Mouse (Mus musculus): ENCODE measurements around the gene Il2rg. TPM values are rescaled to one million over a fixed set of nuclear protein-coding genes. Genes with fewer than 3 reads are reported as not detected.

Il2rg gene
- polyA plus RNA-seq (2014; fragmentation: Illumina TruSeq; extraction: RNeasy Lipid Tissue Mini Kit (QIAGEN cat#74804); ENCODE audit: low read depth, low replicate concordance) = 0.48 TPM

DNA sequence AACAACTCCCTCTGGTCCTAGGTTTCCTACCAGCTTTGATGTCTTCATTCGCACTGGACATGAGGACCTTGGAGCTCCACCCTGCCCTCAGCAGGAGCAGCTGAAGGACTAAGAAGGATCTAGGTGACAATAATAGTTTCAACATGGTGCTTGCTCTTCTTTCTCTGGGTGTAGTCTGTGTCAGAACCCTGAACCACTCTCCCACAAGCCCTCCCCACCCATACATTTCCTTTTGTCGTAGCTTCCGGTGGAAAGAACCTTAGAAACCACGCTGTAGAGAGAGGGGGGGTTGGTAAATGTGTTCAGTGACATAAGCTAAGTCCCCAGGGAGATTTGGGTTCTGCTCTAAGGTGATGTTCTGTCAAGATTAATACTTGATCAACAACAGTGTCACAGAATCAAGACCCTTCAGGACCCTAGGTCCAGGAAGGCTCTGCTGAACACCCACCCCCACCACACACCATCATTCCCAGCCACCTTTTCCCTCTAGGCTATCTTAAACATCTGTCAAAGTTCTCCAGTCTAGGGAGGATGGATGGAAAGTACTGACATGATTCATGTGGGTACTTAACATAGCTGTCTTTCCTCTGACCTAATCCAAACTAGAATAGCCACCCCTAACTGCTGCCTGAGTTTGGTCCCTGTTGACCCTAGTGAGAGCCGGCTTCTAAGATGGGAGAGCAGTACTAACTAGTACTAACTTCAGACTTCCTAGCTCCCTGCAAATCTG, at the start of gene Il2rg:
Gene Il2rg (minus strand): TSS at position 231 of the 730 bp plus-strand sequence.

DNA sequence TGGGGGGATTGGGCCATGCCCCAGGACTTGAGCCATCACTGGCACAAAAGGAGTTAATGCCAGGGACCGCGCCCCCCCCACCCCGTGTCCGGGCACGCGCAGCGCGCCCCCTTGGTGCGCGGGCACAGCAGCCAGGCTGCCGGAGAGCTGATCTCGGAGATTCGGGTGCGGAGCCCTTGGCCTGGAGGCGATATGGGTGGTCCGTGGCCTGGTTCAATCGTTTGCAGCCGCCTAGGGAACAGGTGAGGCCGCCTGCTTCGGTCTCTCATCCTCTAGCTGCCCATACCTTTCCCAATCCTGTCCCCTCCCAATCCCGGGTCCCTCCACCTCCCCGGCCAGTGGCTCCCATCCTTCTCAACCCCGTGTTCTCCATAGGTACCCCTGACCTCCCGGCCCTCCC, 31.0 kb upstream of the Il2rg start, which contains the start of gene Nlgn3:
Gene Nlgn3 (plus strand): TSS at position 114 of the 400 bp plus-strand sequence.

DNA sequence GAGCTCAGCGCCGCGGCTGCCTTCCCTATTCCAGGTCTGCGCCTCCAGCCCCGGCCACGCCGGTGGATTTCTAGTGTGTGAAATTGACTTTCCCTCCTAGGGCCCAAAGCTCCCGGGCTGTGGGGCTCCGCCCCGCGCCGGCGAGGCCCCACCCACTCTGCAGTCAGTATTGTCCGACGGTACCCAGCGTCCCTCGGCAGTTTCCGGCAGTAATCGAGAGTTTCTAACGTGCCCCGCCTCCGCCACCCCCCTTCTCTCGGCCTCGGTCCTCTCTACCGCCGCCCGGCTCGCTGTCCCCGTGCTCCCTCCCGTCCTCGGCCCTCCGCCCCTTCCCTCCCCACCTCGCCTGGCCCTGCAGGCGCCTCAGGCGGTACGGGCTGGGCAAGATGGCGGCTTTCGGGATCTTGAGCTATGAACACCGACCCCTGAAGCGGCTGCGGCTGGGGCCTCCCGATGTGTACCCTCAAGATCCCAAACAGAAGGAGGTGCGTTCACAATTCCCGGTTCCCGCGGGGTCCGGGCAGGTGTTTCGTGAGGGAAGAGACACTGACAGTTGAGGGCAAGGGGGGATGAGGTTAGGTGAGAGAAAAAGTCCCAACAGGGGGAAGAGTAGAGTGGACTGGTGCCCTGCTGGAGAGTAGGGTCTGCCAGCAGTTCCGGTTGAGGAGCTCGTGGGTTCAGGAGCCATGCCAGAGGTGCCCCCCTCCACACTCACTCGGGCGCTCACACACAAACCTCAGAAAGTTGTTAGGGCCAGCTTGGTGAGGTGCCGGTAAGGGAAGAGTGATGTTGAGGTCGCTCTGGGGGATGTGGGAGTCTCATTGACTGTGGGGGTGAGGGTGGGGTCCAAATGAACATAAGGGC, 6.1 kb upstream of the Il2rg start, which contains the start of gene Med12:
Gene Med12 (plus strand): TSS at position 156 of the 864 bp plus-strand sequence.

DNA sequence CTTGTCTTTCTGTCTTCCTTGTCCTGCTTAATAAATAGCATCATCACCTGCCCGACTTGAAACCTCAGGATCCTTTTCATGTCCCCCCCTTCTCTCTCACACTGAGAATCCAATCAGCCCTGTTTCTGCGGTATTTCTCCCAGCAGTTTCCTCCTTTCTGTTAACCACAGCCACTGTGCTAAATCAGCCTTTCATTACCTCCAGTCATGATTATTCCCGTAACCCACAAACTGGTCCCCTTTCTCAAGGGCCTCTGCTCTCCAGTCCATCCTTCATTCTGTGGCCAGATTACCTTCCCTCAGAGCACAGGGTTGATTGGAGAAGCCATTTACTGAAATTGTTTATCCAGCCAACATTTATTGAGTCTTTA, 685 bp upstream of the Il2rg start, which contains the start of gene Gm20489:
Gene Gm20489 (minus strand): TSS at position 269 of the 370 bp plus-strand sequence.

DNA sequence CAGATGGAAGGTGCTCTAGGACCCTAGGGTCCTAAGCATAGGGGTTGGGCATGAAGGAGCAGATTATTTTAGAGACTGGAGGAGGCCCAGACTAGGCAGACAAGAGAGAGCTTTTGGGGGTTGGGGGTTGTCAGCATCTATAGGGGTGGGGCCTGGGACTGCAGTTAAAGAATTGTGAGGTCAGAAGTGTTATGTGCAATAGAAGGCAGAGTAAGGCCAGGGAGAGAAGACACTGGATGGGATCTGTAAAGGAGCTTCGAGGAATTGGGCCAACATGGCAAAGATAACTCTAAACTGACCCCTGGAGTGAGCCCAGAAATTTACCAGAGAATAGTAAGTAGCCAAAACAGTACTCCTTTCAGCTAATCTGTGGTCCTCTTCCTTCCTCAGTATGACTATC, 4.2 kb downstream of the Il2rg start, which contains the start of gene Gm614:
Gene Gm614 (minus strand): TSS at position 101 of the 400 bp plus-strand sequence.

DNA sequence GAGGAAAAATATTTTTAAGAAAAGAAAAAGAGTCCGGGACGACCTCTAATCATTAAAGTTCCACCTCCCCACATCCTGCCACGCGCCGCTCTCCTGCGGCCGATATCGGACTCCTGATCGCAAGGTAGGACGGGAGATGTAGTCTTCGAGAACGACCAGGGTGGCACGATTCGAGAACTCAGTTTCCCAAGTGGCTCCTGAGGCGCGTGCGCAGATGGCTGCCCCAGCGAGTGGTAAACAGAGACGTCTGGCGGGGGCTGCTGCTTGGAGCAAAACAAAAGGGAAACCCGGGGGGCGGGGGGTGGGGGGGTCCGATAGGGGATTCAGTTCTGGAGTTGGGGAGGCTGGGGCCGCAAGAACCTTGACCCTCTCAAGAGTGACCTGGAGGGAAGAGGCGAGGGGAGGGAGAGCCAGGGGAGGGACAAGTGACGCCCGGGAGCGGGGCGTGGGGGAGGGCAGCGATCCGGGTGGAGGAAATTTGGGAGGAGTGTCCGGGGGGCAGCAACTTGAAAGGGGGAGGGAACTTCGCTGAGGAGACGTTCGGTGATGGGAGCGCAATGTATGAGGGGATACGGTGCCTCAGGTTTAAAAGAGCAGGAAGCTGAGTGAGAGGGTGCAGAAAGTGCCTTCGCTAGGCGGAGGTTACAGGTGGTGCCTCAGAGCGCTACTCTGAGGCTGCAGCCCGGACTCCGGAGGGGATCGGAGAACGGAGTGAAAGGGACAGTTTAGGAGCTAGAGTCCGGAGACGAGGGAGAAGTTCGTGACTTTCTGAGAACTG, 13.9 kb downstream of the Il2rg start, which contains the start of gene Foxo4:
Gene Foxo4 (plus strand): TSS at position 577 of the 778 bp plus-strand sequence.

DNA sequence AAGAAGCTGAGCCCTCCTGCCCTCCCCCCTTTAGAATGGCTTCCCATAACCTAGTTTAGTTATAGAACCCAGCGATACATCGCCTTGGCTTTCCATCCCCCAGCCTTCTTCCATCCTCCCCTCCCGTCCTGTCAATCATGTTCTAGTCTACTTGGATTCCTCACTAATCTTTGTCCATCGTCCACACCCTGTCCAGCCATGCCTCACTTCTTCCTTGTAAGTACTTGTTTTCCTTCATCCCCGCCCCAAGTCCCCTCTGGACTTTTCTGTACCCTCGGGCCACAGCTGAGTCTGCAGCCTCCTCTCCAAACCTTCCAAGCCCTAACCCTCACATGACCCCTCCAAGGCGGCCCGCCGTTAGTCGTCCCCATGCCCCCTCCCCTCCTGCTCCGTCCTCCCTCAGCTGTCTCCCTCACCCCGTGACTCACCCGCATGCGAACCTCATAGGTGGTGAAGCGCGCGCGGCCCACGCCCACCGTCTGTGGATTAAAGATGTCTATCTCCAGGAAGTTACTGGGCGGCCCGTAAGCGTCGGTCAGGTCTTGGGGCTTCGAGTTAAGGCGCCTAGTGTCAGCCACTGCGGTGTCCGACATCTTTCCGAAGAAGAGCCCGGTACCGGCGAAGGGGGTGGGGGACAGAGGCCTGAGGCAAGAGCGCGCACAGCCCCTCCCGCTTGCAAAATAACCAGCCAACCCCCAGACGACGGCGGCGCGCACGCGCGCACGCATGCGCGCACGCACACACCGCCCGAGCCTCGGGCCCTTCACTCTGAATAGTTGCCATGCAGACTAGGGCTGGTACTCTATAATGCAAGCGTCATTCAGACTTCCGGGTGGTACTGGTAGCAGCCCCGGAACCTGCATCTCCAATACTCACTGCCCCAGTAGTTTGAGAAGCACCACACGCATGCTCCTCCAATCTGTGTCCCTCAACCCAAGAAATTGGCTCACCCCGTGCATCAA, 45.9 kb downstream of the Il2rg start, which contains the start of gene Snx12:
Gene Snx12 (minus strand): TSS at position 730 of the 962 bp plus-strand sequence.

Other genes with a start within 250 kb of the Il2rg start
- gene Tex11, start 208.6 kb downstream of the Il2rg start, polyA plus RNA-seq (2014; fragmentation: Illumina TruSeq; extraction: RNeasy Lipid Tissue Mini Kit (QIAGEN cat#74804); ENCODE audit: low read depth, low replicate concordance) = 36.3 TPM
- gene Slc7a3, start 182.2 kb downstream of the Il2rg start, polyA plus RNA-seq (2014; fragmentation: Illumina TruSeq; extraction: RNeasy Lipid Tissue Mini Kit (QIAGEN cat#74804); ENCODE audit: low read depth, low replicate concordance) = 0.66 TPM
- gene Snx12, start 45.7 kb downstream of the Il2rg start, polyA plus RNA-seq (2014; fragmentation: Illumina TruSeq; extraction: RNeasy Lipid Tissue Mini Kit (QIAGEN cat#74804); ENCODE audit: low read depth, low replicate concordance) = 5.6 TPM
- 2.2 TPM for gene Foxo4, start 13.7 kb downstream of the Il2rg start, polyA plus RNA-seq (2014; fragmentation: Illumina TruSeq; extraction: RNeasy Lipid Tissue Mini Kit (QIAGEN cat#74804); ENCODE audit: low read depth, low replicate concordance)
- 299 TPM for gene Gm614, start 4.3 kb downstream of the Il2rg start, polyA plus RNA-seq (2014; fragmentation: Illumina TruSeq; extraction: RNeasy Lipid Tissue Mini Kit (QIAGEN cat#74804); ENCODE audit: low read depth, low replicate concordance)
- 0.45 TPM for gene Gm20489, start 768 bp upstream of the Il2rg start, polyA plus RNA-seq (2014; fragmentation: Illumina TruSeq; extraction: RNeasy Lipid Tissue Mini Kit (QIAGEN cat#74804); ENCODE audit: low read depth, low replicate concordance)
- gene Med12, start 5.8 kb upstream of the Il2rg start, polyA plus RNA-seq (2014; fragmentation: Illumina TruSeq; extraction: RNeasy Lipid Tissue Mini Kit (QIAGEN cat#74804); ENCODE audit: low read depth, low replicate concordance) = 4.1 TPM
- 0.06 TPM for gene Nlgn3, start 30.9 kb upstream of the Il2rg start, polyA plus RNA-seq (2014; fragmentation: Illumina TruSeq; extraction: RNeasy Lipid Tissue Mini Kit (QIAGEN cat#74804); ENCODE audit: low read depth, low replicate concordance)
- gene Gjb1, start 108.1 kb upstream of the Il2rg start, polyA plus RNA-seq (2014; fragmentation: Illumina TruSeq; extraction: RNeasy Lipid Tissue Mini Kit (QIAGEN cat#74804); ENCODE audit: low read depth, low replicate concordance) = not detected
- 32.1 TPM for gene Zmym3, start 152.6 kb upstream of the Il2rg start, polyA plus RNA-seq (2014; fragmentation: Illumina TruSeq; extraction: RNeasy Lipid Tissue Mini Kit (QIAGEN cat#74804); ENCODE audit: low read depth, low replicate concordance)
- 31.0 TPM for gene Nono, start 161.1 kb upstream of the Il2rg start, polyA plus RNA-seq (2014; fragmentation: Illumina TruSeq; extraction: RNeasy Lipid Tissue Mini Kit (QIAGEN cat#74804); ENCODE audit: low read depth, low replicate concordance)
- gene Itgb1bp2, start 180.8 kb upstream of the Il2rg start, polyA plus RNA-seq (2014; fragmentation: Illumina TruSeq; extraction: RNeasy Lipid Tissue Mini Kit (QIAGEN cat#74804); ENCODE audit: low read depth, low replicate concordance) = not detected

Measured in testis, adult 10 weeks (tissue).